Mouse (Mus musculus) heart, embryonic 14.5 days (tissue): ENCODE data around the gene Pi4ka. TPM values are rescaled to one million over a fixed set of nuclear protein-coding genes. Genes with fewer than 3 reads are reported as not detected.

Experiments used
- ATAC-seq: fragments of 200-750 bp; cut with Nextera tagmentation; 2 replicates; pipeline ENCODE4 v1.8.0; 2017; ENCODE audit warnings: low read depth, moderate TSS enrichment; ENCODE audit not compliant: insufficient number of reproducible peaks, insufficient read depth, low FRiP score
- H3K27ac ChIP-seq, 2 experiments: fragments of 200-500 bp in 1 of 2; fragments of 300-500 bp in 1 of 2; sonication (generic) in 1 of 2; replicated peaks in 1 of 2; 2 replicates each; pipeline ENCODE4 v1.5.1; 2012 to 2014; ENCODE audit warnings: low read depth in 2 of 2, low read length in 2 of 2, control low read depth in 1 of 2, mild to moderate bottlenecking in 1 of 2, mixed read lengths in 1 of 2; ENCODE audit not compliant: control insufficient read depth in 1 of 2, insufficient read depth in 1 of 2
- H3K27me3 ChIP-seq: fragments of 300-500 bp; sonication (generic); 2 replicates; pipeline ENCODE4 v1.6.1; 2014; ENCODE audit warnings: mild to moderate bottlenecking, low read length, control low read depth; ENCODE audit not compliant: control insufficient read depth, insufficient read depth
- H3K36me3 ChIP-seq: fragments of 300-500 bp; sonication (generic); 2 replicates; pipeline ENCODE4 v1.6.1; 2014; ENCODE audit warnings: mild to moderate bottlenecking, control low read depth, low read length, mixed read lengths; ENCODE audit not compliant: control insufficient read depth, insufficient read depth
- H3K4me1 ChIP-seq, 2 experiments: fragments of 200-500 bp in 1 of 2; fragments of 300-500 bp in 1 of 2; sonication (generic) in 1 of 2; 2 replicates each; pipeline ENCODE4 v1.6.1; 2012 to 2014; ENCODE audit warnings: low read length in 2 of 2, control low read depth in 1 of 2, mixed read lengths in 1 of 2; ENCODE audit not compliant: control insufficient read depth in 2 of 2, insufficient read depth in 2 of 2
- H3K4me2 ChIP-seq: fragments of 300-500 bp; sonication (generic); 2 replicates; pipeline ENCODE4 v1.6.1; 2014; ENCODE audit warnings: mild to moderate bottlenecking, low read length
- H3K4me3 ChIP-seq, 2 experiments: fragments of 200-500 bp in 1 of 2; fragments of 300-500 bp in 1 of 2; sonication (generic) in 1 of 2; 2 replicates each; pipeline ENCODE4 v1.5.1; 2012 to 2014; ENCODE audit warnings: low read length in 2 of 2, mild to moderate bottlenecking in 2 of 2, control low read depth in 1 of 2, low read depth in 1 of 2, moderate library complexity in 1 of 2; ENCODE audit not compliant: control insufficient read depth in 1 of 2, insufficient read depth in 1 of 2
- H3K9ac ChIP-seq: fragments of 300-500 bp; sonication (generic); 2 replicates; pipeline ENCODE4 v1.6.1; 2014; ENCODE audit warnings: mild to moderate bottlenecking, low read length
- H3K9me3 ChIP-seq: fragments of 300-500 bp; sonication (generic); 2 replicates; pipeline ENCODE4 v1.6.1; 2016; ENCODE audit warnings: low read length, control low read depth; ENCODE audit not compliant: control insufficient read depth
- WGBS: fragments of 180-500 bp; shearing (Covaris S2); extraction: QIAGEN DNeasy Blood & Tissue Kit; methylation state at CpG from one replicate; pipeline ENCODE4 v1.1.7; 2014; 5-methylcytosine and 5-hydroxymethylcytosine counted together
- polyA plus RNA-seq: library from polyadenylated mRNA; unstranded; fragments of >200 nt; fragmentation: Nextera tagmentation; extraction: Ambion mirVana; gene quantifications from 2 replicates; pipeline ENCODE4 v1.2.1, GENCODE M21; 2014

Gene Pi4ka
- polyA plus RNA-seq, 1 experiment from 2014 or later = 40.5 TPM

DNA sequence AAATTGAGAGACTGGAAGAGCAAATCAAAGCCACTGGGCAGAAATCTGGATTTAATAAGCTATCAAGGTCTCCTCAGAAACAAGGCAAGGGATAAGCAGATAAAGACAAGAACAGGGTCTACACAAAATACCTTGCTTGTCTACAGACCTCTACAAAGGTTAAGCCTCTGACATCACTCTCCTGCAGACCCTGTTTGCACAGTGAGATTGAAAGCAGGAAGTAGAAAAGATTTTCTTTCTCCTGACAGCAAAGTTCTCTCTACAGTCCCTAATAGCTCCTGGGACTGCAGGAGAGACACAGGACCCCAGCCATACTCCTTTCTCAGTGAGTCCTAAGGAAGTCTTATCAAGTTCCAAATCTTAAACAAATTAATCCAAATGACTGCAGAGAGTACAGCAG is 71.5 kb downstream of the Pi4ka start:
- Histone ChIP-seq H3K4me2 (no peak overlapping the region), H3K4me3 (no peak overlapping the region), H3K4me1 (0 out of 4 replicates have a peak, but pooled peaks cover 0 to 3% of the 10 kb centered on the region in 2 experiments), H3K9ac (no peak overlapping the region), H3K27ac (no peak overlapping the region), H3K27me3 (no peaks in the 10 kb centered on the region), H3K36me3 (peaks cover 21% of the 10 kb centered on the region), H3K9me3 (no peaks in the 10 kb centered on the region)
- ATAC-seq = no peak

- Histone ChIP-seq H3K36me3 (peaks cover 12% of the 10 kb centered on the region), H3K4me2 (no peak overlapping the region), H3K9ac (no peak overlapping the region), H3K9me3 (no peaks in the 10 kb centered on the region), H3K4me3 (no peak overlapping the region), H3K27me3 (no peaks in the 10 kb centered on the region), H3K4me1 (0 out of 4 replicates have a peak, but pooled peaks cover 0 to 3% of the 10 kb centered on the region in 2 experiments), H3K27ac (no peak overlapping the region)
- no peak for ATAC-seq
- WGBS = 91% methylated on average over 5 of the region's 5 CpGs
These were observed 74.3 kb downstream of the Pi4ka start for GRCm38 (mm10) chr16:17331855-17332254.

DNA sequence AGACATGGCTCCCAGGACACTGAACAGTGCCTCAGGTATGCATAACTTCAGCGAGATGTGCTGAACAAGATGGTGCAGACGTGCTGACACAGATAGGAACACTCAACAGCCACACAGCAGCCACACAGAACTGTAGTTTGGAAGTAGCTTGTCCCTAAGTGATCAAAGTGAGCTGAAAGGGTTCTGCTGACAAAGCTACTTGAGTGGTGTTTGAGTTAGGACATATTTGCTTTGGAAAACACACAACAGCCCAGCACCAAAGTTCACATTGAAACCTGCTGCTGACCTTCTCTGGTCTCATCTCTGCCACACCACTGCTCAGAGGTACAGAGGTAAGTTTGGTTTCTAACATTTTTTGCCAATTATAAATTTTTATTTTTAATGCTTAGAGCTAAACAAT is 75.0 kb downstream of the Pi4ka start, which contains the start of gene Serpind1:
Gene Serpind1 (plus strand): TSS at position 256 of the 400 bp plus-strand sequence.
- 31% methylated on average over 2 of the region's 2 CpGs for WGBS
- H3K36me3 ChIP-seq = peaks cover 6% of the 10 kb centered on the region
- no peaks in the 10 kb centered on the region for H3K27me3 ChIP-seq
- no peak within 1 kb of the TSS for H3K4me2 ChIP-seq
- H3K9me3 ChIP-seq = no peaks in the 10 kb centered on the region
- no peak for ATAC-seq
- H3K4me1 ChIP-seq = 0 out of 4 replicates have a peak, but pooled peaks cover 0 to 3% of the 10 kb centered on the region in 2 experiments
- H3K27ac ChIP-seq = no peak within 1 kb of the TSS
- no peak within 1 kb of the TSS for H3K4me3 ChIP-seq
- no peak within 1 kb of the TSS for H3K9ac ChIP-seq

DNA sequence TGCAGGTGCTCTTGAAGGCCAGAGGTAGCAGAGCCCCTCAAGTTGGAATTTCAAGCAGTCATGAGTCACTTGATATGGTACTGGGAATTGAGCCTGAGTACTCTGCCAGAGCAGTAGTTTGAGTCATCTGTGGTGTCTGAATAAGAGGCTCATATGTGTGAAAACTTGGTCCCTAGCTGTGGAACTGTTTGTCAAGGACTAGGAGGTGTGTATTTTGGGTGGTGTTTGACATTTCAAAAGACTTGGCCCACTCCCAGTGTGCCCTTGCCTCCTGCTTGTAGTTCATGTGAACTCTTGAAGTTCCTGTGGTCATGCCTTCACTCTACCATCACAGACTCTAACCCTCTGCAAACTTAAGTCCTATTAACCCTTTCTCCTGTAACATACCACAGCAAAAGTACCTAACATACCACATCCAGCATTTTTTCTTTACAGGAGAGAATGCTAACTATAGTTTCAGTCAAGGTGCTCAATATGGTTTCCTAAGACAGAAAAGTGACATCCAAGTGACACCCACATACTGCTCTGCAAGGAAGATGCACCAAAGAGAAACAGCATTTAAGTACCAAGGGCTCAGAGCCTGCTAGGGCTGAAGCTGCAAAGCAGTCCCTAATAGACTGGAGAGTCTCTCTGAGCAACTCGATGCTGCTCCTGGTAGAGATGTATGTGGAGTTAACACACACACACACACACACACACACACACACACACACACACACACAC is 76.1 kb downstream of the Pi4ka start:
- Histone ChIP-seq H3K9me3 (no peaks in the 10 kb centered on the region), H3K4me3 (no peak overlapping the region), H3K4me1 (0 out of 4 replicates have a peak, but pooled peaks cover 0 to 3% of the 10 kb centered on the region in 2 experiments), H3K9ac (no peak overlapping the region), H3K4me2 (no peak overlapping the region), H3K27me3 (no peaks in the 10 kb centered on the region), H3K36me3 (peaks cover 15% of the 10 kb centered on the region), H3K27ac (no peak overlapping the region)
- no peak for ATAC-seq
- 77% methylated on average over 1 of the region's 1 CpGs for WGBS

GRCm38 (mm10) chr16:17326064-17326463 is 80.0 kb downstream of the Pi4ka start:
- no peak overlapping the region for H3K27ac ChIP-seq
- H3K4me3 ChIP-seq = no peak overlapping the region
- H3K4me1 ChIP-seq = 0 out of 4 replicates have a peak, but pooled peaks cover 0 to 3% of the 10 kb centered on the region in 2 experiments
- H3K27me3 ChIP-seq = no peaks in the 10 kb centered on the region
- H3K9me3 ChIP-seq = no peaks in the 10 kb centered on the region
- 84% methylated on average over 2 of the region's 2 CpGs for WGBS
- H3K36me3 ChIP-seq = peaks cover 48% of the 10 kb centered on the region
- no peak overlapping the region for H3K9ac ChIP-seq
- H3K4me2 ChIP-seq = no peak overlapping the region
- no peak for ATAC-seq

- Histone ChIP-seq H3K4me3 (no peak overlapping the region), H3K9me3 (no peaks in the 10 kb centered on the region), H3K9ac (no peak overlapping the region), H3K27me3 (no peaks in the 10 kb centered on the region), H3K4me1 (0 out of 4 replicates have a peak, but pooled peaks cover 0 to under 1% of the 10 kb centered on the region in 2 experiments), H3K27ac (no peak overlapping the region), H3K36me3 (peaks cover 48% of the 10 kb centered on the region), H3K4me2 (no peak overlapping the region)
- no peak for ATAC-seq
- 89% methylated on average over 5 of the region's 5 CpGs for WGBS
These were observed 81.4 kb downstream of the Pi4ka start for GRCm38 (mm10) chr16:17324745-17325144.

DNA sequence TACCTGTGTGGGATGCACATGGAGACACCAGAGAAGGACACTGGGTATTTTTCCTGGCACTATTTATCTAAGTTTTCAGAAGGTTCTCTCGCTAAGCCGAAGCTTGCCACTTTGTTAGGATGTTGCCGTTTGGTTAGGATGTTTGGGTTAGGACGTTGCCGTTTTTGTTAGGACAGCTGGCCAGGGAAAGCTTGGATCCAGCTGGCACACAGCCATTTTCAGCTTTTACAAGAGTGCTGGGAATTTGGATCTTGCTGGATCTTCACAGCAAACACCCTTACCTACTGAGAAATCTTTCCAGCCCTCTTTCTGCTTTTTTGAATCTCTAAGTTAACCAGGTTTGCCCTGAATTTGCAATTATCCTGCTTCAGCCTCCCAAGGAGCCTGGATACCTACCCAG is 84.6 kb downstream of the Pi4ka start:
- Histone ChIP-seq H3K4me3 (no peak overlapping the region), H3K27ac (no peak overlapping the region), H3K4me2 (no peak overlapping the region), H3K9ac (no peak overlapping the region), H3K4me1 (no peaks in the 10 kb centered on the region), H3K27me3 (no peaks in the 10 kb centered on the region), H3K9me3 (no peaks in the 10 kb centered on the region), H3K36me3 (peaks cover 74% of the 10 kb centered on the region)
- WGBS = 68% methylated on average over 5 of the region's 5 CpGs
- ATAC-seq = no peak
